In the genomic region with DNA sequence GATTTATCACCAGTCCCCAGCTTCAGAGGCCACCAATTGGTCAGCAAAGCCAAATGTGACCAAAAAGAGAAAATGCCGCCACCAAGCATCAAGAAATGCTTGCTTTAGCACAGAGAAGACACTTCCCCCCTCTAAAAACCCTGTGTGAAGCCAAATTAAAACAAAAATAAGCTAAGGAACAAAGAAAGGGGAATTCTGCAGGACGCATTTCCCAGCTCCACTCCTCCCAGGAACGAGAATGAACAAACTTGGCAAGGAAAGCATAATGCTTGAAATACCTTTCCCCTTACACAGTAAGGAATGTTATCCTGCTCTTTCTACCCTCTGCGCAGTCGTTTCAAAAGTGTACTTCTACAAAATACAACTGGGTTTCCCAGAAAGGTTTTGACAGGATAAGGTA, we compare ENCODE assay signal across 9 mouse cellular contexts. TPM values are rescaled to one million over a fixed set of nuclear protein-coding genes. Genes with fewer than 3 reads are reported as not detected.
DNase-seq lines count a peak whose midpoint lies in the region; ATAC-seq and TF ChIP-seq lines count a peak whose summit lies in the region.
"Had no signal": no experiment of that assay in that cellular context is flagged by ENCODE, and none has a peak within 500 bp of the region (broad histone marks: within the 10 kb centered on the region; RNA-seq: fewer than 3 reads in every experiment).

No protein-coding gene starts in this region.

- peaks cover 47% of the 10 kb centered on the region for H3K36me3 ChIP-seq in midbrain, embryonic 10.5 days
- H3K36me3 ChIP-seq in midbrain, postnatal 0 days (ENCODE audit: insufficient read depth, low read length) = 0 out of 2 replicates have a peak, but pooled peaks cover 7% of the 10 kb centered on the region
- H3K36me3 ChIP-seq in heart, embryonic 16.5 days (ENCODE audit: control insufficient read depth, insufficient read depth) = peaks cover 16% of the 10 kb centered on the region
- peaks cover 16% of the 10 kb centered on the region for H3K36me3 ChIP-seq in liver, postnatal 0 days (replicated peaks; ENCODE audit: insufficient read depth, low read length)

- H3K9me3 ChIP-seq in midbrain, embryonic 10.5 days (replicated peaks) = no peaks in the 10 kb centered on the region
- no peaks in the 10 kb centered on the region for H3K9me3 ChIP-seq in midbrain, postnatal 0 days (ENCODE audit: low read length)
- no peaks in the 10 kb centered on the region for H3K9me3 ChIP-seq in heart, embryonic 16.5 days (replicated peaks; ENCODE audit: control insufficient read depth, low read length)
- no peaks in the 10 kb centered on the region for H3K9me3 ChIP-seq in liver, postnatal 0 days (ENCODE audit: low read length)

- no peak overlapping the region for H3K4me2 ChIP-seq in midbrain, postnatal 0 days (ENCODE audit: low read depth, low read length, poor library complexity, severe bottlenecking)
- peak overlapping the region; percentile 74 for H3K4me2 ChIP-seq in heart, embryonic 16.5 days (ENCODE audit: low read depth, low read length)
- H3K4me2 ChIP-seq in liver, postnatal 0 days (ENCODE audit: low read depth, low read length) = peak overlapping the region; percentile 4; the same call in 1 of the 2 replicates

- no peak for TF ChIP-seq EP300 in liver, postnatal 0 days (IDR thresholded peaks at IDR 0.05; ENCODE audit: low read depth)

- WGBS in midbrain, embryonic 10.5 days = 70% methylated on average over 5 of the region's 5 CpGs
- WGBS in midbrain, postnatal 0 days = 52% methylated on average over 5 of the region's 5 CpGs
- WGBS in heart, embryonic 16.5 days = 8% methylated on average over 5 of the region's 5 CpGs
- WGBS in liver, postnatal 0 days (ENCODE audit: insufficient replicate concordance) = 66% methylated on average over 5 of the region's 5 CpGs

- no peak overlapping the region for H3K27ac ChIP-seq in midbrain, embryonic 10.5 days (replicated peaks)
- no peak overlapping the region for H3K27ac ChIP-seq in midbrain, postnatal 0 days (ENCODE audit: low read depth, low read length)
- H3K27ac ChIP-seq in heart, embryonic 16.5 days (ENCODE audit: low read length) = peak overlapping the region; percentile 99
- H3K27ac ChIP-seq in liver, postnatal 0 days (ENCODE audit: low read depth) = no peak overlapping the region

- peak overlapping the region; percentile 83 for H3K4me3 ChIP-seq in midbrain, embryonic 10.5 days
- H3K4me3 ChIP-seq in midbrain, postnatal 0 days (ENCODE audit: low read depth, low read length) = no peak overlapping the region
- H3K4me3 ChIP-seq in heart, embryonic 16.5 days (ENCODE audit: low read length) = peak overlapping the region; percentile 42
- no peak overlapping the region for H3K4me3 ChIP-seq in liver, postnatal 0 days (ENCODE audit: low read depth, low read length)

- peaks cover 37% of the 10 kb centered on the region for H3K4me1 ChIP-seq in midbrain, embryonic 10.5 days
- peaks cover 8% of the 10 kb centered on the region; the same call in 1 of the 2 replicates for H3K4me1 ChIP-seq in midbrain, postnatal 0 days (ENCODE audit: insufficient read depth, low read length)
- H3K4me1 ChIP-seq in heart, embryonic 16.5 days (ENCODE audit: control insufficient read depth, insufficient read depth, low read length) = peaks cover 34% of the 10 kb centered on the region
- peaks cover 23% of the 10 kb centered on the region for H3K4me1 ChIP-seq in liver, postnatal 0 days (ENCODE audit: insufficient read depth)

- DNase-seq in midbrain, embryonic 10.5 days (ENCODE audit: low spot score) = no peak
- DNase-seq in midbrain, postnatal 0 days (ENCODE audit: low spot score) = no peak
- DNase-seq in liver, postnatal 0 days = no peak
- no peak for DNase-seq in frontal cortex, postnatal 10 days (ENCODE audit: low spot score in 2 of 2)
- DNase-seq in urinary bladder, postnatal 10 days (ENCODE audit: low spot score) = no peak
- DNase-seq in layer of hippocampus, postnatal 36 days = no peak
- DNase-seq in spleen, postnatal 36 days (ENCODE audit: low spot score in 2 of 2) = no peak

- H3K27me3 ChIP-seq in midbrain, embryonic 10.5 days (ENCODE audit: low read depth, poor library complexity, severe bottlenecking) = peaks cover 7% of the 10 kb centered on the region
- no peaks in the 10 kb centered on the region for H3K27me3 ChIP-seq in midbrain, postnatal 0 days (ENCODE audit: insufficient read depth, low read length)
- H3K27me3 ChIP-seq in heart, embryonic 16.5 days (ENCODE audit: control insufficient read depth, insufficient read depth, low read length) = no peaks in the 10 kb centered on the region
- no peaks in the 10 kb centered on the region for H3K27me3 ChIP-seq in liver, postnatal 0 days (ENCODE audit: insufficient read depth, low read length)

- no peak for ATAC-seq in midbrain, postnatal 0 days (ENCODE audit: low FRiP score)
- 0 out of 2 replicates have a peak, but pooled peaks have one; percentile 33 for ATAC-seq in heart, embryonic 16.5 days (replicated peaks; ENCODE audit: extremely low read depth, insufficient read depth, low FRiP score)
- no peak for ATAC-seq in liver, postnatal 0 days

- TF ChIP-seq CTCF in midbrain, postnatal 0 days (IDR thresholded peaks at IDR 0.05) = no peak
- no peak for TF ChIP-seq CTCF in liver, postnatal 0 days (IDR thresholded peaks at IDR 0.05; ENCODE audit: low read depth)

- no peak overlapping the region for H3K9ac ChIP-seq in midbrain, postnatal 0 days (replicated peaks; ENCODE audit: low read length, poor library complexity, severe bottlenecking)
- peak overlapping the region; percentile 90 for H3K9ac ChIP-seq in heart, embryonic 16.5 days (ENCODE audit: low read length)
- H3K9ac ChIP-seq in liver, postnatal 0 days (replicated peaks) = no peak overlapping the region

RNA-seq across cellular contexts. Expression of a gene that starts 2.1 kb away (rescaled TPM):
- 131 and 142 TPM in 2 replicates for polyA plus RNA-seq in midbrain, embryonic 10.5 days (2016; fragmentation: Nextera tagmentation; extraction: Ambion mirVana)
- total RNA-seq in midbrain, postnatal 0 days (2014; rRNA removed) = 52.5 and 61.2 TPM in 2 replicates
- polyA plus RNA-seq in midbrain, postnatal 0 days (2015; fragmentation: Nextera tagmentation; extraction: Ambion mirVana) = 65.0 and 66.3 TPM in 2 replicates
- polyA plus RNA-seq in heart, embryonic 16.5 days (2015; fragmentation: Nextera tagmentation; extraction: Ambion mirVana) = 87.7 and 98.9 TPM in 2 replicates
- 13.8 and 14.5 TPM in 2 replicates for polyA plus RNA-seq in liver, postnatal 0 days (2015; fragmentation: Nextera tagmentation; extraction: Ambion mirVana)
- total RNA-seq in layer of hippocampus, postnatal 36 days (2021) = 10 to 100 TPM; 35.9 to 37.3 TPM

RNA-seq across cellular contexts. Expression of a gene that starts 20.5 kb away (rescaled TPM):
- polyA plus RNA-seq in midbrain, embryonic 10.5 days (2016; fragmentation: Nextera tagmentation; extraction: Ambion mirVana) = not detected in 2 replicates
- not detected in 2 replicates for total RNA-seq in midbrain, postnatal 0 days (2014; rRNA removed)
- polyA plus RNA-seq in midbrain, postnatal 0 days (2015; fragmentation: Nextera tagmentation; extraction: Ambion mirVana) = not detected in 2 replicates
- polyA plus RNA-seq in heart, embryonic 16.5 days (2015; fragmentation: Nextera tagmentation; extraction: Ambion mirVana) = 0.42 TPM in 1 of 2 replicates, not detected in the other
- 0.30 and 0.40 TPM in 2 replicates for polyA plus RNA-seq in liver, postnatal 0 days (2015; fragmentation: Nextera tagmentation; extraction: Ambion mirVana)
- not detected for total RNA-seq in layer of hippocampus, postnatal 36 days (2021)
- total RNA-seq: left cerebral cortex, postnatal 25 days had no signal

RNA-seq across cellular contexts. Expression of a gene that starts 36.0 kb away (rescaled TPM):
- polyA plus RNA-seq in midbrain, embryonic 10.5 days (2016; fragmentation: Nextera tagmentation; extraction: Ambion mirVana) = 0.10 TPM in 1 of 2 replicates, not detected in the other
- 1.0 TPM in 1 of 2 replicates, not detected in the other for total RNA-seq in midbrain, postnatal 0 days (2014; rRNA removed)
- polyA plus RNA-seq in midbrain, postnatal 0 days (2015; fragmentation: Nextera tagmentation; extraction: Ambion mirVana) = not detected in 2 replicates
- 0.08 and 0.11 TPM in 2 replicates for polyA plus RNA-seq in heart, embryonic 16.5 days (2015; fragmentation: Nextera tagmentation; extraction: Ambion mirVana)
- polyA plus RNA-seq in liver, postnatal 0 days (2015; fragmentation: Nextera tagmentation; extraction: Ambion mirVana) = not detected in 2 replicates
- under 1 TPM; 0.20 to 0.37 TPM for total RNA-seq in layer of hippocampus, postnatal 36 days (2021)
- total RNA-seq: left cerebral cortex, postnatal 25 days had no signal

Comparison
In these comparisons a context has a peak if more than half of its experiments do, and no peak if none do; other contexts are left out.
1. H3K4me3 ChIP-seq: peak in midbrain, embryonic 10.5 days (single experiment) and heart, embryonic 16.5 days (single experiment); none in midbrain, postnatal 0 days (single experiment) and liver, postnatal 0 days (single experiment).